Mouse (Mus musculus) gastrocnemius, adult 18-20 months (tissue): Measurements from ENCODE around the gene Kcnc3. TPM values are rescaled to one million over a fixed set of nuclear protein-coding genes. Genes with fewer than 3 reads are reported as not detected.

Experiments
- DNase-seq: peaks from one replicate; pipeline ENCODE4 v3.0.0; 2021; ENCODE audit warnings: low spot score
- total RNA-seq, 2 experiments: library from RNA; stranded (reverse); gene quantifications; 2 replicates each; pipeline ENCODE4 v1.2.3; 2021

The Kcnc3 gene
- total RNA-seq, 2 experiments from 2014 or later: 3.7 to 5.1 TPM

DNA sequence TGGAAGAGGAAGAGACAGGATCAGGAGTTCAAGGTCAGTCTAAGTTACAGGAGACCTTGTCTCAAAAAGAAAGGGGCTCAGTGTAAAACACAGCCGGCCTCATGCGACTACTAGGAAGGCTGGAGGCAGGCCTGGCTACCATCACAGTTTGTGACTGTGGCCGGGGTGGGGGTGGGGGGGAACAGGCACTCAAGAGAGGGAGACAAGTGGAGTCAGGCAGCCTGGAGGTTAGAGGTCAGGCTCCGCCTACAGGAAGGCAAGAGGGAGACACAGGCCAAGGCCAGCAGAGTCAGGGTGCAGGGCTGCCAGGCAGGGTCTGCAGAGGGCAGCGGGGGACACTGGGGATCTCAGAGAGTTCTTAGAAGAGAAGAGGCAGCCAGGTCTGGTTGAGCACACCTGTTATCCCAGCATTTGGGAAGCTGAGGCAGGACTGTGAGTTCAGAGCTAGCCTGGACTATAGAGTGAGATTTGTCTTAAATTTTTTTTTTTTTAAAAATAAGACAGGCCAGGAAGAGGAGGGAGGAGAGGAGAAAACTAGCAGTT lies 6.6 kb downstream of the Kcnc3 start:
- DNase-seq: no peak

DNA sequence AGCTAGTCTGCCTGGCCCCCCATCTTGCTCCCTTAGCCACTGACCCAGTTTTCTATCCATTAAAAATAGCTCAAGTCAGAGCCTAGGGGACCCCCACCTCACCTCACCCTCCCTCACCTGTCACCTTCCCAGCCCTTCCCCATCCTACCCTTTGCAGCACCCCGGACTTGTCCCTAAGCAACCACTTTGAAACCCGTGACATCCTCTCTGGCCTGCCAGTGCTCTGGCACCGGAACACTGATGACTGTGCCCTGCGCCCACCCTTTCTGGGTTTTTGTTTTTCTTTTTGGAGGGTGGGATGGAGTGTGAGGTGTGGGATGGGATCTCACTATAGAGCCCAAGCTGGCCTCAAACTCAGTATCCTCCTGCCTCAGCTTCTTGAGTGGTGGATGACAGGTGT lies 7.2 kb downstream of the Kcnc3 start:
- DNase-seq: no peak

DNA sequence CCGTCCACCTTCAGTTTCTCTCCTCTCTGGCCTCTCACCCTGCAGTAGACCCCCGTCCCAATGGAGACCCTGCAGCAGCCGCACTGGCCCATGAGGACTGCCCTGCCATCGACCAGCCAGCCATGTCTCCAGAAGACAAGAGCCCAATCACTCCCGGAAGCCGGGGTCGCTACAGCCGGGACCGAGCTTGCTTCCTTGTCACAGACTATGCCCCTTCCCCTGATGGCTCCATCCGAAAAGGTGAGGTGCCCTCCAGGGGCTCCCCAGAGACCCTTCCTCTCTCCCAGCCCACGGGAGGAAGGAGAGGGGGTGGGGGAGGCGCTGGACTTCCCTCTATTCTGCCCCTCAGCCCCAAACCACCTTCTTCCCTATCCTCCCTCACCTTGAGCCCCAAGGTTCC lies 7.9 kb downstream of the Kcnc3 start:
- DNase-seq: no peak

DNA sequence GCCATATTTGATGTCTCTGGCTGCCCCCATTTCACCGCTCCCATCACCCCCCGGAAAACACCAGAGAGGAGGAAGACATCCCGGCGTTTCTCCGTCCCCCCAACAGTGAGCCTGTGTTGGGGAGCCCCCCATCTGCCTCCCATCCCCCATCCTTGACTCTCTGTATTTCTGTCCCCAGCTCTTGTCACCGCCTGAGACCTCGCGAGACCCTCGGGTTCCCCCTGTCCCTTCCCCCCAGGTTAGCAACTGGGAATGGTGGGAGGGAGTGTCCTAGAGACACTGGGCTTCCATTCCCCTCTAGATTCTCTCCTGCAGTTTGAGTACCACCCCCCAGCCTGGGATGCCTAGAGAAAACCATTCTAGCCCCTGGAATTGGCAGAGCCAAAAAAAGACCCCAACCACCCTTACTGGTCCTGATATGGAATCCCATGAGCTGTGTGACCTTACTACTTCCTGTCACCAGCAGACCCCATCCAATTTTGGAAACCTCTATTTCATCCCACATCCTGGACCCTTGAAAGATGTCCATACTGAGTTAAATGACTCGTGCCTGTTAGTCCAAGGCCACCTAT lies 10.3 kb downstream of the Kcnc3 start:
- no peak for DNase-seq

DNA sequence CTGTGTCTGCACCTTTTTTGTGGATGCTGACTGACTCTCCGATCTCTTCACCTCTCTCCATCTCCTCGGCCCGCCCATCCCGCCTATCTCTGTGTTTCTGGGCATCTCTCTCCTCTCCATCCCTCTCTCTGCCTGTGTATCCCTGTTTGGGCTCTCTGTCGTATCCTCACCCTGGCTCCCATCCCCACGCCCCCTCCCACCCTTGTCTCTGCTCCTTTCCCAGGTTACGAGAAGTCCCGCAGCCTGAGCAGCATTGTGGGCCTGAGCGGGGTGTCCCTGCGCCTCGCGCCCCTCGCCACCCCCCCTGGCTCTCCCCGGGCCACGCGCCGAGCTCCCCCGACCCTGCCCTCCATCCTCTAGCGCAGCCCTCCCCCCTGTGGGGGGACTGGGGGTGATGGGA lies 11.2 kb downstream of the Kcnc3 start:
- DNase-seq: no peak

DNA sequence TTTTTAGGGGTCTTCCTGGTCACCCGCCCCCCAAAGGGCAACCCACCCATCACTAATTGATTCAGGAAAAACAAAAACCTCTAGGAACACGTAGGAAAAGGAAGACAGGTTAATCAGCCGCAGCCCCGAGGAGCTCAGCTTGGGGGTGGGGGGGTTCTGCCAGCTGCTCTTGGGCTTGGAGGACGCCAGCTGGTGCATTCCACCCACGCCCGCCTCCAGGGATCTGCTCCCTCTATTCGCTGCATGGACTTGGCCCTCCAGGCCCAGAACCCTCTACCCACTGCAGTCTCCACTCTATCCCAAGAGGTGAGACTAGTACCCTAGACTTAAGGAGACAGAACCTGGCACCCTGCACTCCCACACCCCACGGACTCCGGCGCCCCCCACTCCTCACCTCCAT lies 12.0 kb downstream of the Kcnc3 start:
- no peak for DNase-seq

DNA sequence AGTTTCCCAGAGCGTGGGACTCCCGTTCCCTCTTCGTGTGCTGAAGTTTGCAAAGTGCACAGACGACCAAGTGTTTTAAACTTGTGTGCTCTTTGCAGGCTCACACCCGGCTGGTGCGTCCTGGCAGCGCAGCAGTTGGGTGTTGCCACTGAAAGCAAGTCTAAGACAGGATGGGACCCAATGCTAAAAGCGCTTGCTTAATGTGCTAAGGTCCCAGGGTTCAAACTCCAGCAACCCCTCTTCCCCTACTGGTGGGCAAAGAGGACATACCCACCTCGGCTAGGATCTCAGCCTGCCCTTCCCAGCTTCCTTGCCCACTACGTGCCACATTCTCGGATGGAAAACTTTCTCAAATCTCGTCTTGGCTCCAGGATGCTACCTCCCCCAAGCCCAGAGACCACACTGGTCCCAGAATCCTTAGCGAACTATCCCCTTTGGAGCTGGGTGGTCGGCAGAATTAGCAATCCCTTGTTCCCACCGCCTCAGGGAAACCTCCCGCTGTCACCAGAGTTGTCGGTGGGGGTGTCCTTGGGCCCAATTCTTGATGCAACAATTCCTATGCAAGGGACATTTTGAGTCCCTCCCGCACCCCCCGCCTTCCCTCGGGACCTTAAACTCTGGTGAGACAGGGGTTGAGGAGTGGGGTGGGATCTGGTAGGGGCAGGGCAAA lies 12.9 kb downstream of the Kcnc3 start:
- no peak for DNase-seq

DNA sequence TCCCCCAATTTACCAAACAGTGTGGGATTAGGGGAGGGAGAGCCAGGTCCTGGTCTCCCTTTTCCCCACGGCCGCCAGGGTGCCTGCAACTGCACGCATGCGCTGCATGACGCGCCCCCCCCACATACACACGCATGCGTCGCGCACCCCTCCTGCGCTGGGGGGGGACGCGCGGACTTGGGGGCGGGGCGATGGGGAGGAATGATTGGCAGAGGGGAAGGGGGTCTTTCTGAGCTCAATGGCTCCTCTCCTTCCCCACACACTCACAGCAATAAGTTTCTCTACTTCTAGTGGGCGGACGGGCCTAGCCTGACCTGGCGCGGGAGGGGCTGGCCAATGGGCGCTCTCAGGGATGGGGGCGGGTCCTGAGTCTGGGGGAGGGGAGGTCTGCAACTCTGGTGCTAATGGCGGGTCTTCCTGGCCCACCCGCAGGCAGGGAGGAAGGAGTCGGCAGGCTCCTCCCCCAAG lies 13.7 kb downstream of the Kcnc3 start:
- no peak for DNase-seq

DNA sequence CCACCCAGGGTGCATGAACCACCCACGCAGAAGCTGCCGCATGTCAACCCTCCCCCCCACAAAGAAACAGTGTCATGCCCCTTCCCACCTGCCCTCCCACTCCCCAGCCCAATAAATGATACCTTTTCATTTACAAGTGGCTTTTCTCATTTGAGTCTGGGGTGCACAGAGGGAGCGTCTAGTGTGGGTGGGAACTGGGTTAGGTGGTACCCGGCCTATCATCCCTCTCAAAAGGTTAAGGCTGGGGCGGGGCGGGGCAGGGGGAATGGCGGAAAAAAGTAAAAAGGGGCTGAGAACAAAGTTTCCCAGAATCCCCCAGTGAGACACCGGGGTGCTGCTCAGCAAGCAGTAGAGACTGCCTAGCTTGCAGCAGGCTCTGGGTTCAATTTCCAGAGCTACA lies 14.2 kb downstream of the Kcnc3 start:
- DNase-seq: no peak

DNA sequence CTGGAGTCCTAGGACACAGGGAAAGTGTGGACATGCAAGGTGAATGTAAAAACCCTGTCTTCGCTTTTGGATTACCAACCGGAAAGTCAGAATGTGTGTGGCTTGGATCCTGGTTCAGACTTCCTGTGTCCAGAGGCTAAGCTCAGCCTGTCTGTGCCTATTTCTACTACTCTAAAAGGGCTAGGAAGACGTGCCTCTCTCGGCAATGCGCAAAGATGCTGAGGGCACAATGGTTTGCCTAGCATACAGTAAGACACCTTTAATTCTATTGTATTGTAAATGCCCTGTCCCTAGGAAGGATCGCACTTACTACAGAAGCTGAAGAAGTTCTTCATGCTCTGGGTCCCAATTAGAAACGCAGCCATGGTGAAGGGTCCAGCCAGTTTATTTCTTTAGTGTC lies 15.0 kb downstream of the Kcnc3 start:
- DNase-seq: no peak

DNA sequence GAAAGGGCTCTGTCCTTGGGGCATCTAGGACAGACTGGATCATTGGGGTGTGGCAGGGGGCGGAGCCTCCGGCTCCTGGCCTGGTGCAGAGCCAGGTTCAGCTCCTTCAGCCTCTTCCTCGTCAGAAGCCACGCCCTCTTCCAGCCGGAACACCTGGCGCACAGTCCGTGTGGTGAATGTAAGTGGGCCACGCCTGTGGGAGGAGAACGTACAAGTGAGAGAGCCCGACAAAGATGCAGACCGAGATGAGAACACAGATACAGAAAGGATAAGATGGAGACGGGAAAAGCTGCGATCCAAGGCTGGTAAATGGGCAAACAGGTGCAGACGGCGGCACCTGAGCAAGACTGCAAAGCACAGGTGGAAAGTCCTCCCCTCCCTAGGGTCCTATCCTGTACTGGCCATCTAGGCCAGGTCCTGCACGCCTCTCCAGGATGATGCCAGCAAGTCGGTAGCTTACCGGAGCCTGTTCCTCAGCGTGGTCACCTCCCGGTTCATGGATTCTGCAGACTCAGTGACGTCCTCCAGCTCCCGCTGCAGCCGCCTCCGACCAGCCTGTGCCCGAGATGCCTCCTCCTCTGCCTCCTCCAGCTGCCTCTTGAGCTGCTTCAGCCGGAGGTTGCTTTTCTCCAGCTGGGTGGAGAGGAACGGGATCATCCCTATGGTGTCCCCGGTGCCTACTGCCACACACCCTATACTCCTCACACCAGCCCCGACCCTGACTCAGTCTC lies 15.9 kb downstream of the Kcnc3 start:
- DNase-seq: no peak

DNA sequence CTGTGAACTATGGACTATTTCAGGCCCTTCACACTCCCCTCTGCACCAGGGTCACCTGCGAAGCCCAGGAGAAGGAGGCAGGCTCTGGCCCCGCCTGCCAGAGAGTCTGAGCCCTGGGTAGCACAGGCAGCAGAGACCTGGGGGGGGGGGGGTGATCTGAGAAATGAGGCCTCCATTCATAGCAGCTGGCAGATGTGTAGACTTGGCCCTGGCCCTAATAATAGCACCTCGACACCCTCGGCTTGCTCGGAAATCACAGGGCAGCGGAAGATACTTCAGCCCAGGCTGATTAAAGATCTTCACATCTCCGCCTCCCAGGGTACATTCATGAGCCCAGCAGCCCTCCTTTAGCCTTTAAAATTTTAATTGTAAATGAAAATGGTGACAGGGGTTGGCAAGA lies 21.7 kb downstream of the Kcnc3 start:
- DNase-seq: no peak

DNA sequence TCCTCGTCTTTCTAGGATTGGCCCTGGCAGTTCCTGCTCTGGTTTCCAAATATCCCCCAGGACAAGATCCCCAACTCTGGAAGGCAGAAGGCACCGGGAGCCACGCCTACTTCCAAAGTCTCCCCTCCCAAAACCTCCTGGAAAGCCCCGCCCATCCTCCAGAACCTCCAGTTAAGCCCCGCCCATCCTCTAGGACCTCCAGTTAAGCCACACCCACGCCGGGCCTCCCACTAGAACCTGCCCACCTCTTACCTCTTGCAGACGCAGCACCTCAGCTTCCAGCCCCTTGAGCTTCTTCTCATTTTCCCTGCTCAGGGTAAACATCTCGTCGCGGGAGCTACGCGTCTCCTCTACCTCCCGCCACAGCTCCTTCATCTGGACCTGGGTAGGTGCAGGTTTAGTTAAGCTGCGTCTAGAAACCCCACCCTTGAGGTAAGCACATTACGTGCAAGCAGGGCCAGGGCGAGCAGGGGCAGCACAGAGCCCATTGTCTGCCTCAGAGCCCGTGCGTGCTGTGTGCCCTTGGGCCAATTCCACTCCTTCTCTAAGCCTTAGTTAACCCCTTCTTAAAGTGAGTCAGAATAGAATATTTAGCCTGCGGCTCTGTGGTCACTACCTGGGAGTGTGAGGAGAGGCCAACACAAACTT lies 23.7 kb downstream of the Kcnc3 start:
- no peak for DNase-seq

DNA sequence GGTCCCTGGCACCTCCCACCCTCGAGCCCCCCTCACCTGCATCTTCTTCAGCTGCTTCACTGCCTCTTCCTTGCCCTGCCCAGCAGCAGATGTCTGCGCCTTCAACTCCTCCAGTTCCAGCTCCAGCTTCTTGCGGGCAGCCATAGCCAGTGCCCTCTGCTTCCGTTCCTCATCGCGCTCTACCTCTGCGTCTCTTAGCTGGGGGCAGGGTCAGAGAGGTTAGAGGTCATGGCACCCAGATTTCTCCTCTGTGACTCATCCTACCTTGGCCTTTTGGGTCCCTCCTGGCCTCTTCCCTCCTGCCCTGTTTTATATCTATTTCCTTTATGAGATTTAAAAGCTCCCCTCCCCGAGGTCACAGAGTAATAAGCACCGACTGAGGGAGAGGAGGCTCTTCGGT lies 24.8 kb downstream of the Kcnc3 start:
- DNase-seq: no peak

DNA sequence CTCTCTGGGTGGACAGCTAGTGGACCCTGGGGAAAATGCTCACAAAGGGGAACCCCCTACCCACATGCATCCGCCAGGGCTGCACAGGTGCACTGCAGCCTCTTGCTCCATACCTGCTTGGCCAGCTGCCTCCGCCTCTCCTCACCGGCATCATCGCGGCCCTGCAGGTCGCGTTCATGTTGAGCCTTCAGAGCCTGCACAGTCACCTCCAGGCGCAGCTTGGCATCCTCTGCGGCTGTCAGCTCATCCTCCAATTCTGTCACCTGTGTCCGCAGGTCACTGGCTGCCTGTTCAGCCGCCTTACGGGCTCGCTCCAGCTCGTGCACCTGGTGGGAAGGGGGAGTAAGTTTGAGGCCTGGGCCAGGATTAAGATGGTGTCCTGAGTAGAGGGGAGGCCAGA lies 25.5 kb downstream of the Kcnc3 start:
- no peak for DNase-seq

DNA sequence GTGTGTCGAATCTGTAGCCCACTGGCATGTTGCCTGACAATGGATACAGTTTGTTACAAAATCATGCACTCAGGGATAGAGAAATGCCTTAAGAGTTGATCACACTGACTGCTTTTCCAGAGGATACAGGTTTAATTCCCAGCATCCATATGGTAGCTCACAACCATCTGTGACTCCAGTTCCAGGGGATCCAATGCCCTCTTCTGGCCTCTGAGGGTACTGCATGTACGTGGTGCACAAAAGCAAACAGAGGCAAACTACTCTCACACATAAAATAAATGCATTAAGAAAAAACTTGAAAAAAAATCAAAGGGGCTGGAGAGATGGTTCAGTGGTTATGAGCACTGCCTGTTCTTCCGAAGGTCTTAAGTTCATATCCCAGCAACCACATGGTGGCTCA lies 26.6 kb downstream of the Kcnc3 start:
- DNase-seq: no peak

DNA sequence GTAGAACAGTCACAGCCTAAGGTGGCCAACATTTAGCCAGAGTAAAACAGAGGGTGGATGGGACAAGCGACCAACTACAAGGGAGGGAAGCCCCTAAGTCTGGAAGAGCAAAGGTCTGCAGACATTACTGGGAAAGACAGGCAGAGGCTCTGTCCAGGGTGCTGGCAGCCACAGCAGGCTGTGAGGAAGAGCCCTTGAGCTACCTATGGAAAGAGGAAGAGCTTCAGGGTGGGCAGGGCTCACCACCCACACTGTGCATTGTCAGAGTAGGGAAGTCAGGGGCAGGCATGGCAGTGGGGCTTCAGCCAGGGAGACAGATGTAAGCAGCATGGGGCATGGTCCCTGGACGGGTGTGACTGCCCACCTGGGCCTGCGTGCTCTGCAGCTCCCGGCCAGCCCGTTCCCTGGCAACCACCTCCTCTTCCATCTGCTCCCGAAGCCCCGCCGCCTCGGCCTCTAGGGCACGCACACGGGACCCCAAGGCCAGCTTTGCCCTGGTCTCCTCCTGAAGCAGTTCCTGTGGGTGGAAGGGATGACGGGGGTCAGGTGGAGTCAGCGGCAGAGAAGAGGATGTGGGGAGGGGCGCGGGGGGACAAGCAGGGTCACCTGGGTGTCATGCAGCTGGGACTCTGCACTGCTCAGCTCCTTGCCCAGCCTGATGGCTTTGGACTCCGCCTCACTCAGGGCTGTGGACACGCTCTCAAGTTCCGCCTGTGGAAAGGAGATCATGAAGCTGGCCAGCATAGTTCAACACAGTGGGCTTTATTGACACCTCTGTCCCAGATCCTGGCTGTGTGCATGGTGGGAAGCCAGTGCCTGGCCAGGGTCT lies 33.5 kb downstream of the Kcnc3 start:
- DNase-seq: no peak

DNA sequence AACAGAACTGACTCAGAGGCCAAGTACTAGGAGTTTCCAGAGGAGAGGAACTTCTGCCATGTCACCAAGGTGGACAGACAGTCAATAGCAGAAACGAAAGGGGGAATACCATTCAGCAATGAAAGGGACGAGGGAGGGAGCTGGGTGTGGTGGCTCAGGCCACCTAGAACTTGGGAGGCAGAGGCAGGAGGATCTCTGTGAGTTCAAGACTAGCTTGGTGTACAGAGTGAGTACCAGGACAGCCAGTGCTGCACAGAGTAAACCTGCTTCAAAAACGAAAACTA lies 34.0 kb downstream of the Kcnc3 start:
- no peak for DNase-seq

DNA sequence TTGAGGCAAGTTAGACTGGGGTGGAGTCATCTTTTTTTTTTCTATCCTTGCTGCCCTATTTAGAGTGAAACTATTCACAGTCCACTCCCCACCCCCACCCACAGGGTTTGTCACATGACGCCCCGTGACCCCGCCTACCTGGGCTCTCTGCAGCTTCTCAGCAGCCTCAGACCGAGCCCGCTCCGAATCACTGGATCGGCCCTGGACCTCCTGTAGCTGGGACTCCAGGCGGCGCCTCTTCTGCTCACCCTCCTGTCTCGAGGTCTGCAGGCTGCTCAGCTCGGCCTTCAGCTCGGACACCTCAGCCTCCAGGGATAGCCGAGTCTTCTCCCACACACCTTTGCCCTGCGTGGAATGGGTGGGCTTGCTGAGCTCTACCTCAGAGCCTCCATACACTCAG lies 34.4 kb downstream of the Kcnc3 start:
- DNase-seq: no peak

DNA sequence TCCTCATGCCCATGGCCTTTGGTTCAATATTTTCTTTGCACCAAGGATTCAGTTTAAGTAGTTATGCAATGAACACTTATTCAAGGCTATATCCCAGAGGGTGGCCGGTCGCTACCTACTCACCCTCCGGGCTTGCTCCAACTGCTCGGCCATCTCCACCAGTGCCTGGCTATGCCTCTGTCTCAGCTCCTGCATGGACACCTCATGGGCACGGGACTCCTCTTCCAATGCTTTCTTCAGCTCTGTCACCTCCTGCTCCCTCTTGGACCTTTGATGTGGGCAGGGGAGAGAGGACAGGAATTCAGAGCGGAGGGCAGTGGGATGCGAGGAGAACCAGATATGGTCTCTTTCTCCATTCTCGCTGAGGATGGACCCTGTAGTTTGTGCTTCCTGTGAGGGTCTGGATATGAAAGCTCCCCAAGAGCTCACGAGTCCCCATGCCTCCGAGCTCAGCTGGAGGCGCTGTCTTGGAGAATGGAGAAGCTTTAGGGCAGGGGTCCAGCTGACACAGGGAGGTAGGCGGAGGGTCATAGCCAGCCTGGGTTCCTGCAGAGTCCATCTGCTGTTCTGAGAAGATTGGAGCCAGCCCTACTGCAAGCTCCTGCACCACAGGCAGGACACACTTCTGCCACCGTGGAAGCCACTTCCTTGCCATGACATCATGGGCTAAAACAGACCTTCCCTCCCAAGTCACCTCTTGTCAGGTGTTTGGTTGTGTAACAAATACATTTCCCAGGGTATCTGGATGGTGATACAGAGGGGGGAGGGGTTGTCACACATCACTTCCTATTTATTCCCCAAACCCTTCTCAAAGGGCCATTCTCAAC lies 35.0 kb downstream of the Kcnc3 start:
- no peak for DNase-seq

DNA sequence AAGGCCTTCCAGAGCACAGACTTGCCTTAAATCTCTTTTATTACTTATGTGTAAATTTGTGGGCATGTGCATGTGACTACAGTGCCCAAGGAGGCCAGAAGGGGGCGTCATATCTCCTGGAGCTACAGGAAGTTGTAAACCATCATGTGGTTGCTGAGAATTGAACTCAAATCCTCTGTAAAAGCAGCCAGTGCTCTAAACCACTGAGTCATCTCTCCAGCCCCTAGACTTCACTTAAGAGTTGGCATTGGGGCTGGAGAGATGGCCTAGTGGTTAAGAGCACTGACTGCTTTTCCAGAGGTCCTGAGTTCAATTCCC lies 35.6 kb downstream of the Kcnc3 start:
- no peak for DNase-seq
